Mouse (Mus musculus) mesoderm, embryonic 11.5 days (tissue): ENCODE measurements at regions not wholly inside any gene's neighbourhood (a gene's known extent, or its start where the extent isn't known, plus 50 kb on each side); places are given as distances from the start of the nearest gene placed in this dataset.
A peak's percentile ranks its signal among the peaks of the same experiment; 100 is the strongest.
"Not testable (repeated sequence)": the region's sequence is repeated elsewhere in the genome, so short reads cannot be mapped to it uniquely, and the experiment has no call there.

ENCODE experiments used
- DNase-seq: peaks from one replicate; pipeline ENCODE4 v3.0.0-alpha.2; 2012; ENCODE audit warnings: low read depth, low spot score

GRCm38 (mm10) chr10:20891426-20891825 lies 60.9 kb upstream of the Ahi1 start:
- DNase-seq, result no peak

- DNase-seq, result no peak
Measured at GRCm38 (mm10) chr10:20883618-20884017, 68.7 kb upstream of the Ahi1 start.

GRCm38 (mm10) chr10:20882599-20882998 lies 69.7 kb upstream of the Ahi1 start:
- no peak for DNase-seq

- DNase-seq, result no peak
Measured at GRCm38 (mm10) chr10:20880251-20880650, 72.1 kb upstream of the Ahi1 start.

- DNase-seq, result no peak
Measured at GRCm38 (mm10) chr10:20879482-20879881, 72.9 kb upstream of the Ahi1 start.

- no peak for DNase-seq
Measured at GRCm38 (mm10) chr10:20867076-20867475, 85.3 kb upstream of the Ahi1 start.

- no peak for DNase-seq
Measured at GRCm38 (mm10) chr10:20865031-20865430, 87.3 kb upstream of the Ahi1 start.

- no peak for DNase-seq
Measured at GRCm38 (mm10) chr10:20857413-20857812, 94.9 kb upstream of the Ahi1 start.

GRCm38 (mm10) chr10:20854621-20855363 lies 97.6 kb upstream of the Ahi1 start:
- peak; percentile 37 for DNase-seq

GRCm38 (mm10) chr10:20847287-20847686 lies 105.1 kb upstream of the Ahi1 start:
- no peak for DNase-seq

GRCm38 (mm10) chr10:20843277-20843676 lies 109.1 kb upstream of the Ahi1 start:
- no peak for DNase-seq

- no peak for DNase-seq
Measured at GRCm38 (mm10) chr10:20842131-20842530, 110.2 kb upstream of the Ahi1 start.

- no peak for DNase-seq
Measured at GRCm38 (mm10) chr10:20841430-20842040, 110.8 kb upstream of the Ahi1 start.

GRCm38 (mm10) chr10:20838685-20839425 lies 113.5 kb upstream of the Ahi1 start:
- no peak for DNase-seq

- DNase-seq, result not testable (repeated sequence)
Measured at GRCm38 (mm10) chr10:20836816-20837215, 111.9 kb upstream of the Pde7b start.

GRCm38 (mm10) chr10:20834806-20835575 lies 110.1 kb upstream of the Pde7b start:
- no peak for DNase-seq

- no peak for DNase-seq
Measured at GRCm38 (mm10) chr10:20828304-20828703, 103.4 kb upstream of the Pde7b start.

GRCm38 (mm10) chr10:20827473-20827872 lies 102.6 kb upstream of the Pde7b start:
- DNase-seq, result no peak

- DNase-seq, result no peak
Measured at GRCm38 (mm10) chr10:20818548-20818947, 93.7 kb upstream of the Pde7b start.

- DNase-seq, result no peak
Measured at GRCm38 (mm10) chr10:20799792-20800191, 74.9 kb upstream of the Pde7b start.

- no peak for DNase-seq
Measured at GRCm38 (mm10) chr10:20798400-20798799, 73.5 kb upstream of the Pde7b start.

GRCm38 (mm10) chr10:20793956-20794355 lies 69.1 kb upstream of the Pde7b start:
- DNase-seq, result no peak
